Mouse (Mus musculus) lung, postnatal 0 days (tissue): Measurements from ENCODE around the gene Slc2a9.

Experiments used
- CTCF ChIP-seq: IDR thresholded peaks from 2 replicates; pipeline ENCODE4 v1.5.1; 2016; ENCODE audit warnings: antibody characterized with exemption, mild to moderate bottlenecking
- EP300 ChIP-seq: IDR thresholded peaks from 2 replicates; pipeline ENCODE4 v1.6.1; 2016; ENCODE audit warnings: antibody characterized with exemption, mild to moderate bottlenecking, control low read depth

GRCm38 (mm10) chr5:38544423-38545415 lies 41.8 kb upstream of the Slc2a9 start:
- no peak for TF ChIP-seq CTCF
- TF ChIP-seq EP300: no peak
